Mouse (Mus musculus) heart, postnatal 0 days (tissue): ENCODE measurements at regions not wholly inside any gene's neighbourhood (a gene's known extent, or its start where the extent isn't known, plus 50 kb on each side); places are given as distances from the start of the nearest gene placed in this dataset.

Source experiments
- ATAC-seq: fragments of 200-750 bp; cut with Nextera tagmentation; 2 replicates; pipeline ENCODE4 v1.8.0; 2017; ENCODE audit warnings: low read depth, moderate number of reproducible peaks, moderate library complexity; ENCODE audit not compliant: insufficient read depth
- DNase-seq: peaks from one replicate; pipeline ENCODE4 v3.0.0-alpha.2; 2016; ENCODE audit warnings: low spot score
- H3K27ac ChIP-seq: fragments of 300-500 bp; sonication (generic); 2 replicates; pipeline ENCODE4 v1.5.1; 2014; ENCODE audit warnings: low read depth, mild to moderate bottlenecking
- H3K27me3 ChIP-seq: fragments of 300-500 bp; sonication (generic); 2 replicates; pipeline ENCODE4 v1.6.1; 2014; ENCODE audit warnings: low read length, mixed read lengths; ENCODE audit not compliant: control insufficient read depth, insufficient read depth
- H3K36me3 ChIP-seq: fragments of 300-500 bp; sonication (generic); replicated peaks from 2 replicates; pipeline ENCODE4 v1.6.1; 2014; ENCODE audit warnings: low read length, mixed read lengths; ENCODE audit not compliant: control insufficient read depth, insufficient read depth
- H3K4me1 ChIP-seq: fragments of 300-500 bp; sonication (generic); 2 replicates; pipeline ENCODE4 v1.6.1; 2014; ENCODE audit warnings: antibody characterized with exemption; ENCODE audit not compliant: control insufficient read depth, insufficient read depth
- H3K4me2 ChIP-seq: fragments of 300-500 bp; sonication (generic); 2 replicates; pipeline ENCODE4 v1.6.1; 2014; ENCODE audit warnings: low read depth, mild to moderate bottlenecking, low read length, moderate library complexity
- H3K4me3 ChIP-seq: fragments of 300-500 bp; sonication (generic); 2 replicates; pipeline ENCODE4 v1.5.1; 2014; ENCODE audit warnings: low read depth, low read length
- H3K9ac ChIP-seq: fragments of 300-500 bp; sonication (generic); replicated peaks from 2 replicates; pipeline ENCODE4 v1.6.1; 2014; ENCODE audit warnings: low read depth, low read length, mixed read lengths
- H3K9me3 ChIP-seq: fragments of 300-500 bp; sonication (generic); replicated peaks from 2 replicates; pipeline ENCODE4 v1.6.1; 2016; ENCODE audit warnings: low read length; ENCODE audit not compliant: control insufficient read depth
- CTCF ChIP-seq: IDR thresholded peaks from 2 replicates; pipeline ENCODE4 v1.5.1; 2016; ENCODE audit warnings: antibody characterized with exemption, control low read depth, low read depth
- EP300 ChIP-seq: IDR thresholded peaks from 2 replicates; pipeline ENCODE4 v1.6.1; 2016; ENCODE audit warnings: antibody characterized with exemption, low read depth
- WGBS: fragments of 180-500 bp; shearing (Covaris S2); extraction: QIAGEN DNeasy Blood & Tissue Kit; methylation state at CpG from one replicate; pipeline ENCODE4 v1.1.7; 2014; 5-methylcytosine and 5-hydroxymethylcytosine counted together

DNA sequence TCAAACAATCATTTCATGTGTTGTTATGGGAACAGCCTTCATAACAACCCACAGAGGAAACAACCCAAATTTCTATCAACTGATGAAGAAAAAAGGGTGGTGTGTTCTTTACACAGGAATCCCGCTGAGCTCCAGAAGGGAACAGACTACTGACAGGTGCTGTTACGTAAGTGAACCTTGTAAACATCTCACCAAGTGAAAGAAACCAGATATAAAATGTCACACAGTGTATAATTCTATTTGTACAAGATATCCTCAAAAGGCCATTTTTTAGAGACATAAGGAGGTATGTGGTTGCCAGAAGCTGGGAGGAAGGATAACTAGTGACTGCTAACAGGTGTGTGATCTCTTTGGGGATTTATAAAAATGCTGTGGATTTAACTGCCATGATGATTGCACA, 119.9 kb downstream of the Plod2 start:
- ATAC-seq = no peak
- H3K4me1 ChIP-seq = no peaks in the 10 kb centered on the region
- no peak overlapping the region for H3K9ac ChIP-seq
- no peaks in the 10 kb centered on the region for H3K36me3 ChIP-seq
- DNase-seq = no peak
- no peak overlapping the region for H3K4me2 ChIP-seq
- H3K27me3 ChIP-seq = no peaks in the 10 kb centered on the region
- WGBS = 57% methylated on average over 2 of the region's 2 CpGs
- no peaks in the 10 kb centered on the region for H3K9me3 ChIP-seq
- no peak for TF ChIP-seq EP300
- no peak for TF ChIP-seq CTCF
- no peak overlapping the region for H3K27ac ChIP-seq
- no peak overlapping the region for H3K4me3 ChIP-seq

DNA sequence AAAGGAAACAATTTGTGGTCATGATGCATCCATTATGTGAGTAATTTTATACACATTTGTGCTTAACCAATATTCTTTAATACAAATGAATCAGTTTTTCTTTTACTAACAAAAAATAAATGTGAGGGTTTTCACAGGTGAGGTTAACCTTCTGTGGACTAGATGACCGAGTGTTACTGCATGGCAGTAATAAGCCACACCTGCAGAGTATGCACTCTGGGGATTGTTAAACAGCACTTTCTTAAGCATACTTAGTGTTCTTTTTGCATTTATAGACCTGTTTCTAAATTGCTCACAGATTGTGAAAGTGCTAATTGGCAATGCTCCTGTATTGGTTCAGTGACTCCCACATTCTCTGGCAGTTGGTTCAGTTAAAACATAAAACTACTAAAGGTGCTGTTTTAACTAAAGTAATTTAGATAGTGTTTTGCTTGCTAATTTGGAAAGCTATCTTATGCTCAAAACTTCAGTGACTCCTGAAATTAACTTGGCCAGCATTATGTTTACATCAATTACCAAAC, 125.4 kb downstream of the Plod2 start:
- WGBS = 78% methylated on average over 1 of the region's 1 CpGs
- Histone ChIP-seq H3K36me3 (no peaks in the 10 kb centered on the region), H3K4me3 (no peak overlapping the region), H3K4me1 (no peaks in the 10 kb centered on the region), H3K27ac (no peak overlapping the region), H3K9ac (no peak overlapping the region), H3K4me2 (no peak overlapping the region), H3K9me3 (no peaks in the 10 kb centered on the region), H3K27me3 (no peaks in the 10 kb centered on the region)
- TF ChIP-seq EP300 = no peak
- no peak for TF ChIP-seq CTCF
- ATAC-seq = no peak
- DNase-seq = no peak

DNA sequence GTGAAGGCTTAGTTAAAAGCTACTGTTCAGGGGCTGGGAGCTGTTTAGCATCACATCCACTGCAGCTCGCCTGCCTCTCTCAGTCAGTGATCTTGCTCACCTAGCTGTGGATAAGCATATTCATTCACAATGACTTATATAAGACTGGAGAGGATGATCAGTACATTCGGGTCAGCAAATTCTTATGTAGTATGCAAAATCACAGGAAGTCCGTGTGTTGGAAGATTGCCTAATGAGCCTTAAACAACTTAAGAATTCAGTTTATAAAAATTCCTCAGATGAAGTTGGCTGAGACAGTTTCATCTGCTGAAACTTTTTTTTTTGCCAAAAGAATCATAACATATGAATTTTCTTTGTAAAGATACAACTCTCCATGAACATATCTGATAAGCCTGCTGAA, 129.9 kb downstream of the Plod2 start:
- WGBS = 59% methylated on average over 3 of the region's 3 CpGs
- no peaks in the 10 kb centered on the region for H3K36me3 ChIP-seq
- H3K4me3 ChIP-seq = no peak overlapping the region
- TF ChIP-seq EP300 = no peak
- TF ChIP-seq CTCF = no peak
- H3K27me3 ChIP-seq = no peaks in the 10 kb centered on the region
- no peak overlapping the region for H3K4me2 ChIP-seq
- H3K9me3 ChIP-seq = no peaks in the 10 kb centered on the region
- H3K9ac ChIP-seq = no peak overlapping the region
- H3K4me1 ChIP-seq = no peaks in the 10 kb centered on the region
- DNase-seq = no peak
- ATAC-seq = no peak
- no peak overlapping the region for H3K27ac ChIP-seq

DNA sequence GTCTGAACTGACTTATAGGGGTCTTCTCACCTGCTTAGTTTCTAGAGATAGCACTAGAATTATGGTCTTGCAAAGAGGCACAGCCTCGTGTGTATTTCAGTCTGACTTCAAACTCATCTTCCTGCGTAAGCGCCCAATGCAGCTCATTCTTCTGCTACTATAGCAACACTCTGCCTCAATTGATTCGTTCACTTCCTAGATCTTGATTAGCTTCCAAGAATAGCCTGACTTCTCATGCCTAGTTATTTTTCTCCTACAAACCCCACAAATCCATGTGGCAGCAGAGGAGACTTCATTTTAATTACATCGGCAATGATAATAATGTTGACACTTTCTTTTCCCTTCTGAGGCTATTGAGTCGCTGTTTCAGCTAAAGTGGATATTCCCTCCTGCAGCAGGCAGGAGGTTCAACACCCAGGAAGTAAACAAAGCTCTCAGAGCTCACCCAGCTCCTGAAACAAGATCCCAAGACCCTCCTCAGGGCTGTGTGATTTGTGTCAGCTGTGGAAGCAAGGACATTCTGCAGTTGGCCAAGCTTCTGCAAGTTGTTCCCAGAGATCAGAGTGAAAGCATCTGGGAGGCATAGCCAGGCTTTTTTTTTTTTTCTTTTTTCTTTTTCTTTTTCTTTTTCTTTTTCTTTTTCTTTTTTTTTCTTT, 152.5 kb downstream of the Plod2 start:
- ATAC-seq (no peak), DNase-seq (no peak)
- Histone ChIP-seq H3K9ac (no peak overlapping the region), H3K9me3 (no peaks in the 10 kb centered on the region), H3K4me2 (no peak overlapping the region), H3K27ac (no peak overlapping the region), H3K27me3 (no peaks in the 10 kb centered on the region), H3K4me3 (no peak overlapping the region), H3K4me1 (no peaks in the 10 kb centered on the region), H3K36me3 (no peaks in the 10 kb centered on the region)
- WGBS = 51% methylated on average over 6 of the region's 6 CpGs
- TF ChIP-seq EP300 (no peak), CTCF (no peak)

DNA sequence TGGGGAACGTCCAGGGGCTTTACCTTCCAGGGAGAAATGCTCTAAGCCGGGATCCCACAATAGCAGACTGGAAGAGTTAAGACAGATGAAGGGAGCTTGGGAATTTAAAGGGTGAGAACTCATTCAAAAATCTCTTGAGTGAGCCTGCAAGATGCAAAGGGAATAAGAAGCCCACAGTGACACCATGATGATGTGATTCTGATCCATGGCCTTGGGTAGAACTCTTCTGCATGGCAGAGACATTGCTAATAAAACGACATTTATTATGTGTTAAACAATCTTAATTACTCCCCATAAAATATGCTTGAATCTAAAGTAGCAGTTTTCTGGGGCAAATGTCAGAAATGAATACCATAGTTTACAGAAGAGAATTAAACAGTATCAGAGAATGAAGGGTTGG, 155.9 kb downstream of the Plod2 start:
- no peak for ATAC-seq
- H3K4me3 ChIP-seq = no peak overlapping the region
- 65% methylated on average over 3 of the region's 3 CpGs for WGBS
- H3K27me3 ChIP-seq = no peaks in the 10 kb centered on the region
- no peak for TF ChIP-seq EP300
- TF ChIP-seq CTCF = no peak
- H3K4me1 ChIP-seq = no peaks in the 10 kb centered on the region
- no peaks in the 10 kb centered on the region for H3K36me3 ChIP-seq
- H3K9me3 ChIP-seq = no peaks in the 10 kb centered on the region
- H3K27ac ChIP-seq = no peak overlapping the region
- no peak overlapping the region for H3K4me2 ChIP-seq
- H3K9ac ChIP-seq = no peak overlapping the region
- no peak for DNase-seq

DNA sequence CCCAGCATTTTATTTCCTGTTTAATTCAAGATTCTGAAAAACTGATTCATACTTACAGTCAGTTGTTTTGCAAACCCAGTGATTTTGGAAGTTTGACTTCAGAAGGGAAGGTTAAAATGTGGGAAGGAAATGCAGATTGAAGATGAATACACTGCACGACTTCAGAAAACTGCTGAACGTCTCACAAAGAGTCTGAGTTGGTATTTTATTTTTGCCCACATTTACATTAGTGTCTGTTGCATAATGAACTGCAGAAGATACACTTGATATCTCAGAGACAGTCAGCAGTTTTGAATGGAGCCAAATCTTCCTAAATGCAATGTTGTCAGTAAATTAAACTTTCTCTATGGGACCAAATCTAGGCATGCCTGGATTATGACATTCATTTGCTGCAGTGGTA, 162.7 kb downstream of the Plod2 start:
- Histone ChIP-seq H3K27ac (no peak overlapping the region), H3K36me3 (no peaks in the 10 kb centered on the region), H3K27me3 (no peaks in the 10 kb centered on the region), H3K4me2 (no peak overlapping the region), H3K9ac (no peak overlapping the region), H3K9me3 (no peaks in the 10 kb centered on the region), H3K4me3 (no peak overlapping the region), H3K4me1 (no peaks in the 10 kb centered on the region)
- ATAC-seq (no peak), DNase-seq (no peak)
- WGBS = 77% methylated on average over 2 of the region's 2 CpGs
- no peak for TF ChIP-seq EP300
- TF ChIP-seq CTCF = no peak
